ENCODE assay signal across 8 mouse cellular contexts in genomic region chr11:114726965-114727825, GRCm38 (mm10). TPM values are rescaled to one million over a fixed set of nuclear protein-coding genes. Genes with fewer than 3 reads are reported as not detected.
DNase-seq lines count a peak whose midpoint lies in the region; ATAC-seq and TF ChIP-seq lines count a peak whose summit lies in the region.

Dnaic2 (plus strand) TSS chr11:114727408.

- ATAC-seq in forebrain, embryonic 12.5 days (ENCODE audit: low FRiP score) = peak; percentile 91
- peak; percentile 80 for ATAC-seq in heart, embryonic 15.5 days (replicated peaks; ENCODE audit: insufficient number of reproducible peaks, insufficient read depth, low FRiP score, low read depth)
- no peak for ATAC-seq in liver, embryonic 16.5 days (ENCODE audit: low read depth)
- peak; percentile 91 for ATAC-seq in neural tube, embryonic 14.5 days (ENCODE audit: low read depth)
- ATAC-seq in inflammation-experienced regulatory T-cells, adult 6 months = no peak

- H3K27ac ChIP-seq in forebrain, embryonic 12.5 days = no peak within 1 kb of the TSS
- no peak within 1 kb of the TSS for H3K27ac ChIP-seq in heart, embryonic 15.5 days
- H3K27ac ChIP-seq in liver, embryonic 16.5 days (ENCODE audit: low read length) = no peak within 1 kb of the TSS
- no peak within 1 kb of the TSS for H3K27ac ChIP-seq in neural tube, embryonic 14.5 days (ENCODE audit: low read depth, low read length)

- H3K9me3 ChIP-seq in E14TG2a.4 (ENCODE audit: low read length) = no peaks in the 10 kb centered on the region
- no peaks in the 10 kb centered on the region for H3K9me3 ChIP-seq in forebrain, embryonic 12.5 days
- no peaks in the 10 kb centered on the region for H3K9me3 ChIP-seq in heart, embryonic 15.5 days (replicated peaks)
- no peaks in the 10 kb centered on the region for H3K9me3 ChIP-seq in liver, embryonic 16.5 days (replicated peaks; ENCODE audit: control insufficient read depth, low read length)
- H3K9me3 ChIP-seq in neural tube, embryonic 14.5 days (ENCODE audit: control insufficient read depth, low read length) = no peaks in the 10 kb centered on the region

- TF ChIP-seq CTCF in E14TG2a.4 (conservative IDR thresholded peaks at IDR 0.05; ENCODE audit: low read length) = no peak
- no peak for TF ChIP-seq CTCF in brain, embryonic 14.5 days (IDR thresholded peaks at IDR 0.05; ENCODE audit: borderline replicate concordance, extremely low read depth, insufficient read depth, insufficient read length)

- peak within 1 kb of the TSS; percentile 46 for H3K4me3 ChIP-seq in E14TG2a.4 (replicated peaks; ENCODE audit: low read length)
- peak within 1 kb of the TSS; percentile 33 for H3K4me3 ChIP-seq in forebrain, embryonic 12.5 days (replicated peaks)
- peak within 1 kb of the TSS; percentile 46 for H3K4me3 ChIP-seq in heart, embryonic 15.5 days
- peak within 1 kb of the TSS; percentile 30 for H3K4me3 ChIP-seq in liver, embryonic 16.5 days (ENCODE audit: low read depth, low read length)
- H3K4me3 ChIP-seq in neural tube, embryonic 14.5 days (ENCODE audit: low read depth, low read length) = peak within 1 kb of the TSS; percentile 11

- TF ChIP-seq POLR2A in brain, embryonic 14.5 days (IDR thresholded peaks at IDR 0.05; ENCODE audit: borderline replicate concordance, extremely low read depth, insufficient read depth, insufficient read length, poor library complexity, severe bottlenecking) = no peak

- peak within 1 kb of the TSS; percentile 12; the same call in 1 of the 2 replicates for H3K9ac ChIP-seq in forebrain, embryonic 12.5 days
- no peak within 1 kb of the TSS for H3K9ac ChIP-seq in heart, embryonic 15.5 days
- H3K9ac ChIP-seq in liver, embryonic 16.5 days (ENCODE audit: low read depth, low read length) = no peak within 1 kb of the TSS
- peak within 1 kb of the TSS; percentile 5; the same call in 1 of the 2 replicates for H3K9ac ChIP-seq in neural tube, embryonic 14.5 days (replicated peaks; ENCODE audit: low read depth, low read length)

- H3K4me2 ChIP-seq in forebrain, embryonic 12.5 days = peak within 1 kb of the TSS; percentile 56
- peak within 1 kb of the TSS; percentile 65 for H3K4me2 ChIP-seq in heart, embryonic 15.5 days
- H3K4me2 ChIP-seq in liver, embryonic 16.5 days (ENCODE audit: low read depth, low read length) = peak within 1 kb of the TSS; percentile 47
- H3K4me2 ChIP-seq in neural tube, embryonic 14.5 days (ENCODE audit: low read depth, low read length) = peak within 1 kb of the TSS; percentile 47

- DNase-seq in brain, embryonic 14.5 days (ENCODE audit: low read depth) = peak; percentile 91
- DNase-seq in kidney, postnatal 25 days = peak; percentile 71 to 88

- H3K27me3 ChIP-seq in E14TG2a.4 (ENCODE audit: insufficient read depth, low read length) = peaks cover 24% of the 10 kb centered on the region
- 0 out of 2 replicates have a peak, but pooled peaks cover 8% of the 10 kb centered on the region for H3K27me3 ChIP-seq in forebrain, embryonic 12.5 days
- H3K27me3 ChIP-seq in heart, embryonic 15.5 days = no peaks in the 10 kb centered on the region
- H3K27me3 ChIP-seq in liver, embryonic 16.5 days (ENCODE audit: control insufficient read depth, insufficient read depth, low read depth, low read length) = no peaks in the 10 kb centered on the region; the same call in 1 of the 2 replicates
- no peaks in the 10 kb centered on the region for H3K27me3 ChIP-seq in neural tube, embryonic 14.5 days (ENCODE audit: control insufficient read depth, insufficient read depth, low read length)

- 12% methylated on average over 34 of the region's 34 CpGs for WGBS in forebrain, embryonic 12.5 days
- WGBS in heart, embryonic 15.5 days = 11% methylated on average over 34 of the region's 34 CpGs
- WGBS in liver, embryonic 16.5 days (ENCODE audit: insufficient replicate concordance) = 9% methylated on average over 34 of the region's 34 CpGs
- WGBS in neural tube, embryonic 14.5 days = 11% methylated on average over 34 of the region's 34 CpGs

- peaks cover 48% of the 10 kb centered on the region for H3K4me1 ChIP-seq in E14TG2a.4 (replicated peaks; ENCODE audit: low read depth, low read length)
- peaks cover 27% of the 10 kb centered on the region for H3K4me1 ChIP-seq in forebrain, embryonic 12.5 days
- peaks cover 23% of the 10 kb centered on the region for H3K4me1 ChIP-seq in heart, embryonic 15.5 days (replicated peaks)
- no peaks in the 10 kb centered on the region for H3K4me1 ChIP-seq in liver, embryonic 16.5 days (ENCODE audit: control insufficient read depth, low read depth, low read length)
- peaks cover 13% of the 10 kb centered on the region for H3K4me1 ChIP-seq in neural tube, embryonic 14.5 days (ENCODE audit: control insufficient read depth, insufficient read depth, low read length)

- no peaks in the 10 kb centered on the region for H3K36me3 ChIP-seq in E14TG2a.4 (ENCODE audit: insufficient read depth, low read length)
- H3K36me3 ChIP-seq in forebrain, embryonic 12.5 days (replicated peaks) = no peaks in the 10 kb centered on the region
- H3K36me3 ChIP-seq in heart, embryonic 15.5 days = no peaks in the 10 kb centered on the region
- H3K36me3 ChIP-seq in liver, embryonic 16.5 days (ENCODE audit: control insufficient read depth, insufficient read depth) = no peaks in the 10 kb centered on the region
- no peaks in the 10 kb centered on the region for H3K36me3 ChIP-seq in neural tube, embryonic 14.5 days (ENCODE audit: control insufficient read depth, insufficient read depth, low read length)

RNA-seq across cellular contexts. Expression of gene Dnaic2, which starts in this region (rescaled TPM):
- polyA plus RNA-seq in brain, embryonic 14.5 days (2012; rRNA removed) = 2.9 TPM in 2 replicates
- 1.9 and 2.0 TPM in 2 replicates for polyA plus RNA-seq in forebrain, embryonic 12.5 days (2016; fragmentation: Nextera tagmentation; extraction: Ambion mirVana)
- polyA plus RNA-seq in heart, embryonic 15.5 days (2015; fragmentation: Nextera tagmentation; extraction: Ambion mirVana) = 0.64 and 1.0 TPM in 2 replicates
- polyA plus RNA-seq in liver, embryonic 16.5 days (2015; fragmentation: Nextera tagmentation; extraction: Ambion mirVana) = 0.63 and 1.4 TPM in 2 replicates
- 0.71 and 2.0 TPM in 2 replicates for polyA plus RNA-seq in neural tube, embryonic 14.5 days (2014; fragmentation: Nextera tagmentation; extraction: Ambion mirVana)
- not detected for polyA plus RNA-seq in inflammation-experienced regulatory T-cells, adult 6 months (2017; shearing (Covaris generic))

Comparison
In these comparisons a context has a peak if more than half of its experiments do, and no peak if none do; other contexts are left out.
1. ATAC-seq: peak in forebrain, embryonic 12.5 days (single experiment), heart, embryonic 15.5 days (single experiment) and neural tube, embryonic 14.5 days (single experiment); none in liver, embryonic 16.5 days (single experiment) and inflammation-experienced regulatory T-cells, adult 6 months (single experiment).
2. H3K9ac ChIP-seq: peak in forebrain, embryonic 12.5 days (single experiment) and neural tube, embryonic 14.5 days (single experiment); none in heart, embryonic 15.5 days (single experiment) and liver, embryonic 16.5 days (single experiment).
3. Peak in every context shown above with its lines, with median percentiles within 50 percentile points of each other: H3K4me3 ChIP-seq and H3K4me2 ChIP-seq.